Mouse (Mus musculus) liver, embryonic 14.5 days (tissue): ENCODE measurements around the gene Cnp.

Source experiments
- CTCF ChIP-seq: IDR thresholded peaks from 2 replicates; pipeline ENCODE4 v1.5.1; 2016; ENCODE audit warnings: antibody characterized with exemption, low read depth, control low read depth
- EP300 ChIP-seq: IDR thresholded peaks from 2 replicates; pipeline ENCODE4 v1.6.1; 2016; ENCODE audit warnings: antibody characterized with exemption, low read depth

- TF ChIP-seq CTCF (no peak), EP300 (no peak)
These were observed 10.0 kb upstream of the Cnp start for GRCm38 (mm10) chr11:100564703-100565102.
